In genomic region chr16:35479301-35479700, GRCm38 (mm10) we compare ENCODE assay signal across 13 mouse cellular contexts. TPM values are rescaled to one million over a fixed set of nuclear protein-coding genes. Genes with fewer than 3 reads are reported as not detected.
A peak's percentile ranks its signal among the peaks of the same experiment; 100 is the strongest.
DNase-seq lines count a peak whose midpoint lies in the region; ATAC-seq lines count a peak whose summit lies in the region.
"Had no signal": no experiment of that assay in that cellular context is flagged by ENCODE, and none has a peak within 500 bp of the region (broad histone marks: within the 10 kb centered on the region; RNA-seq: fewer than 3 reads in every experiment).

No protein-coding gene starts in this region.

- no peak overlapping the region for H3K27ac ChIP-seq in forebrain, embryonic 15.5 days (replicated peaks)
- H3K27ac ChIP-seq: heart, adult 2 months; hindbrain, embryonic 13.5 days; limb, embryonic 13.5 days had no signal

- H3K4me1 ChIP-seq in forebrain, embryonic 15.5 days = peaks cover 22% of the 10 kb centered on the region

- H3K4me3 ChIP-seq in forebrain, embryonic 15.5 days = no peak overlapping the region
- H3K4me3 ChIP-seq: heart, adult 2 months; hindbrain, embryonic 13.5 days; limb, embryonic 13.5 days had no signal

- no peak overlapping the region for H3K4me2 ChIP-seq in forebrain, embryonic 15.5 days (replicated peaks)
- H3K4me2 ChIP-seq: hindbrain, embryonic 13.5 days; limb, embryonic 13.5 days had no signal

- no peaks in the 10 kb centered on the region for H3K27me3 ChIP-seq in forebrain, embryonic 15.5 days
- H3K27me3 ChIP-seq: hindbrain, embryonic 13.5 days; limb, embryonic 13.5 days had no signal

- H3K9ac ChIP-seq in forebrain, embryonic 15.5 days (replicated peaks) = no peak overlapping the region
- H3K9ac ChIP-seq: hindbrain, embryonic 13.5 days; limb, embryonic 13.5 days had no signal

- no peaks in the 10 kb centered on the region for H3K9me3 ChIP-seq in forebrain, embryonic 15.5 days
- H3K9me3 ChIP-seq: hindbrain, embryonic 13.5 days; limb, embryonic 13.5 days had no signal

- peak; percentile 45 to 50 for DNase-seq in cerebellum, adult 18-20 months
- DNase-seq in cerebellum, adult 11-12 months = no peak
- peak; percentile 23 to 39 for DNase-seq in heart, postnatal 14 days
- no peak for DNase-seq in heart, postnatal 25 days (ENCODE audit: low spot score)
- peak; percentile 42 for DNase-seq in lung, postnatal 36 days
- DNase-seq in lung, postnatal 25 days (ENCODE audit: low spot score) = no peak
- no peak for DNase-seq in left cerebral cortex, postnatal 36 days (ENCODE audit: low spot score in 2 of 2)
- DNase-seq: retina, postnatal 1 day; thymus, adult 2 months had no signal

- 21% methylated on average over 6 of the region's 6 CpGs for WGBS in forebrain, embryonic 15.5 days

- ATAC-seq in forebrain, embryonic 15.5 days (replicated peaks) = 0 out of 2 replicates have a peak, but pooled peaks have one; percentile 46

- intact Hi-C loops in heart, postnatal 14 days (cut with DNase I) = no loop called here
- intact Hi-C loops in heart, postnatal 25 days (cut with DNase I) = no loop called here
- intact Hi-C loops in left cerebral cortex, postnatal 36 days (cut with DNase I) = no loop called here

- no peaks in the 10 kb centered on the region for H3K36me3 ChIP-seq in forebrain, embryonic 15.5 days
- H3K36me3 ChIP-seq: hindbrain, embryonic 13.5 days; limb, embryonic 13.5 days had no signal

RNA-seq across cellular contexts. Expression of gene Pdia5, which starts 11.4 kb away (rescaled TPM):
- total RNA-seq in heart, postnatal 14 days (2021) = 1 to 10 TPM; 6.1 to 7.5 TPM
- total RNA-seq in heart, postnatal 25 days (2021) = 1 to 10 TPM; 5.7 to 7.0 TPM
- polyA plus RNA-seq in forebrain, embryonic 15.5 days (2015; fragmentation: Nextera tagmentation; extraction: Ambion mirVana) = 8.9 and 10.4 TPM in 2 replicates
- 1 to 10 TPM; 3.1 to 6.7 TPM for total RNA-seq in left cerebral cortex, postnatal 36 days (2021)

Comparison
In these comparisons a context has a peak if more than half of its experiments do, and no peak if none do; other contexts are left out.
1. DNase-seq: peak in cerebellum, adult 18-20 months (2 of 2), heart, postnatal 14 days (2 of 2) and lung, postnatal 36 days (single experiment); none in cerebellum, adult 11-12 months (single experiment), heart, postnatal 25 days (single experiment), lung, postnatal 25 days (single experiment) and left cerebral cortex, postnatal 36 days (0 of 2).